Mouse (Mus musculus) adrenal gland, postnatal 4 days (tissue): ENCODE measurements around the gene Dgkz. TPM values are rescaled to one million over a fixed set of nuclear protein-coding genes. Genes with fewer than 3 reads are reported as not detected.

Experiments used
- DNase-seq, 2 experiments: peaks; one replicate each; pipeline ENCODE4 v3.0.0; 2021 to 2022; ENCODE audit warnings: low spot score in 2 of 2, mixed read lengths in 2 of 2
- total RNA-seq, 2 experiments: library from RNA; stranded (reverse); gene quantifications; 2 replicates each; pipeline ENCODE4 v1.2.3; 2021

Gene Dgkz
- total RNA-seq, 2 experiments from 2014 or later = 91.3 to 98.4 TPM

DNA sequence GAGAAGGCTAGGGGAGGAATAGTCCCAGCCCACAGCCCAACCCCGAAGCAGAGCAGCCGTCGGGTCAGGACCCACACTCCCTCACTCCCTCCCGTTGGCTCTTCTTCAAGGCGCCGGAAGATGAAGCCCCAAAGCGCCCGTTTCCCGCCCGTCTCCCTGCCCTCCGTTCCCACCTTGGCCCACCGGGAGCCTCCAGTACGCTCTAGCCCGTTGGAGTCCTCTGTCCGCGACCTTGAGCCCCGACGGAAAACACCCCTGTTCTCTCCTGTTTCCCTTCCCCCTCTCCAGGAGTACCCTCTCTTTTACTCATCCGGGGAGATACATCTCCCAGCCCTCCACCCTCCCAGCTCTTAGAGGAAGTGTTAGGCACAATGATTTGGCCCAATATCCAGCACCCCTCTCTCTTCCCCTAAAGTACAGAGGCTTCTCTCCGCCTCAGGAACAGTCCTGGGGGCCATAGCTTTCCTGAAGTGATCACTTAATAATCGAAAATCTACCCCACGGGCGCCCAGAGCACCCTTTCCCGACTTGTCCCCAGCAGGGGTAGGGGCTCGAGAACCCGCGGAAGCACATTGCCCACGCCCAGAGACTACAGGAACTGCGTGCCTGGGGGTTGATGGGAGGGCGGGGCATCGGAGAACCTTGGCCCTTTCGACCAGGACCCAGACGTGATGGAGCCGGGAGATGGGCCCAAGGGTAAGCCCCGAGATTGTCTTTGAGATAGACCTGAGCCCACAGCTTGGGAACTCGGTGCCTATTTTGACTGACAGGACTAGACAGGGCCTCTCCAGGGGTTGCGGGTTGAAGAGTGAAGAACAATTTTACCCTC, 52.9 kb downstream of the Dgkz start:
- no peak for DNase-seq

DNA sequence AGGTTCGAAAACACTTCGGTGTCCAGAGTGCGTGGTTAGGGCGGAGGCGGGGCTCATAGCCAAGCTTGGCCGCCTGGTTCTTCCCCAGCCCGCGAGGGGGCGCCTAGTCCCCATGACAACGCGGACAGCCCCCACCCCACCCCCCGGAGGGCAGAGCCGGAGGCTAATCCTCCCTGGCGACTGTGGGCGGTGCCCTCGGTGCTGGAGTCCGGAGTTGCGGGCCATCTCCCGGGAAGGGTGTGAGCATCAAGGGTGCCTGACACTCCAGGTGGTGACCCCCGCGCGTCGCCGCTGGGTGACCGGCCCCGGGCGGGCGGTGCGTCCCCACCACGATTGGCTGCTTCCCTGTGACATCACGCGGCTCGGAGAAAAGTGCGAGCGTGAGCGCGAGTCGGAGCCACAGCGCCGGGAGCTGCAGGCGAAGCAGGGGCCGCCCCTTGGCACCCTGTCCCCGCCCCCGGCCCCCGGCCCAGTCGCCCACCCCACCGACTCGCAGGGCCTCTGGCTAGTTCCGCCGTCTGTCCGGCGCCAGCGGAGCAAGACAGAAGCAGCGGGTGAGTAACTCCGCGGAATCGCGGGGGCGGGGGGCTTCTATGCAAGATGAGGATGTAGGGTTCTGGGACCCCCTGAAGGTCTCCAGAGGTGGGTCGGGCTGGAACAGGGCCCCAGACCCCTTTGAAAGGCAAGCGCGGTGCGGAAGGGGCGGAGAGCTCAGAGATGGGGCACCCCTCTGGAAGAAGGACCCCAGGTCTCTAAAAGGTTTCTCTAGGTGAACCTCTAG, 53.7 kb downstream of the Dgkz start:
- DNase-seq = no peak

DNA sequence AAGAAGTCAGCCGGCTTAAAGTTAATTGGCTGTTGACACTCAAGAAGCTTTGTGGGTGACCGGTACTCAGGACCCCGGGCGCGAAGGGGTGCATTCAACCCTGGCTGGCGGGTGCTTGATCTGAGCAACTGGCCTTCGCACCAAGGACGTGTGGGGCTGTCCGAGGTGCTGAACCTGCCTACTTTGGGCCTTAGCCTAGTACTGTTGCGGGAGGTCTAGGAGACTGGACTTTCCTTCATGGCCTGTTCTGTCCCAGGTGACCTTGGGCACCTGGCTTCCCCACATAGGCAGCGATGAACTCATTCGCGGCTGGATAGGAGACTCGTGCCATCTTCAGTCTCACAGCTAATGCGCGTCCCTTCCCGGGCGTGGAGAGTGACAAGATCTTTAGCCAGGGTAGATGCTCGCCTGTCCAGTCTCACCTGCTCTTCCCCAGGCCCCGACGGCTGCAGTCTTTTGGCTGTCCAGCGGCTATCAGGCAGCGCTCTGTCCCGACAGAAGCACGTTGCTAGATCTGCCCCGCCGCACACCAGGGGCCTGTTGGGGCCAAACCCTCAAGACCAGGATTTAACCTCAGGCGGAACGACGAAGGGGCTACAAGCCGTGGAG, 54.4 kb downstream of the Dgkz start:
- DNase-seq = peak in 1 of 2 experiments; percentile 64

DNA sequence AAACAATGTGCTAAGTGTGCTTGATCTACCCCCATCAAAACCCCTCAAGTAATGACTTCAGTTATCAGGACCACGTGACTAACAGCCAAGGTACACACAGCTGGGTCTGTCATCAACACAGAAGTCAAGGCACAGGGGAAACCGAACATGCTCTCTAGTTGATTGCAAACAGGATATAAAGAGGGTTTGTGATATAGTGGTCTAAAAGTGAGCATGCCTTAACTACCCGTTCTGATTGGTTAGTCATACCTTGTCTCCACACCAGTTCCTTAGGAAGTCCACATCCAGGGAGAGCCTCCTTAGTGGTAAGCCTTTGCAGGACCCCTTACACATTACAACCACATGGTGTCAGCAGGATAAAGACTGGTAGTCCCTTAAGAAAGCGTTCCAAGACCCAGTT, 55.5 kb downstream of the Dgkz start:
- DNase-seq = no peak

DNA sequence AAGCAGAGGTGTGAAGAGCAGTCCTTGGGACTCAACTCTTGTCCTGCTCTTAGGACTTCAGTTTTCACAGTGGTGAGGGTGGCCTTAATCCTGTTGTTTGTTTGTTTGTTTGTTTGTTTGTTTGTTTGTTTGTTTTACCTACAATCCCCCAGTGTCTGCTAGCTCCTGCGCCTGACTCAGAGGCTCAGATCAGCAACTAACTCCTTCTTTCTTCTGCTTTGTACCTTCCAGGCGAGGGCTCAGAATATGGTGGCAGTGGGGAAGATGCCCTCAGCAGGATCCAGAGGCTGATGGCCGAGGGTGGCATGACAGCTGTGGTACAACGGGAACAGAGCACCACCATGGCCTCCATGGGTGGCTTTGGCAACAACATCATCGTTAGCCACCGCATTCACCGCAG, 58.6 kb downstream of the Dgkz start:
- DNase-seq = no peak

DNA sequence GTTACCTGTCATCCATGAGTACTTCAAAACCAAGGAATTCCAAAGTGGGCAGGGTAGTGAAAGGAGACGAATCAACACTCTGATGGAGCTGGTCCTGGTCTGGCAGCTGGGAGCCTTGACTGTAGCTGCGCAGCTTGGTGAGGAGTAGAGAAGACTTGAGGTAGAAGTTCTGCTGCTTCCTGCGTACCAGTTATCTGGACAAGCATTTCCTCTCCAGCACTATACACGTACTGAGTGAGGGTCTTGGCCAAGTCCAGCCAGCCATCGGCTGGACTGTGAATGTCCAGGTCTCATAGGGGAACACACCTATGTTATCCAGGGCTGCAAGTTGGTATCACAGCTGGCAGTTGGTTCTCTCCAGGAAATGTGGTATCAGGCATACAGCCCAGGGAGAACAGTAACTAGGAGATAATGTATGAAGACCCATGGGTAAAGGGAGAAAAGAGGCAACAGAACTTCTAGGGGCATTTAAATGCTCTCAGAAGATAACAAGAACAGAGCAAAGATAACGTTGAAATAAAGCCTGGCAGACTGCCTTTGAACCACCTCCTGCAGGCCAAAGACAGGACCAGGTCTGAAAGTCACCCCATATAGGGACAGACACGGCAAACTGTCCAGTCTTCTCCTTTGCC, 59.2 kb downstream of the Dgkz start:
- no peak for DNase-seq

DNA sequence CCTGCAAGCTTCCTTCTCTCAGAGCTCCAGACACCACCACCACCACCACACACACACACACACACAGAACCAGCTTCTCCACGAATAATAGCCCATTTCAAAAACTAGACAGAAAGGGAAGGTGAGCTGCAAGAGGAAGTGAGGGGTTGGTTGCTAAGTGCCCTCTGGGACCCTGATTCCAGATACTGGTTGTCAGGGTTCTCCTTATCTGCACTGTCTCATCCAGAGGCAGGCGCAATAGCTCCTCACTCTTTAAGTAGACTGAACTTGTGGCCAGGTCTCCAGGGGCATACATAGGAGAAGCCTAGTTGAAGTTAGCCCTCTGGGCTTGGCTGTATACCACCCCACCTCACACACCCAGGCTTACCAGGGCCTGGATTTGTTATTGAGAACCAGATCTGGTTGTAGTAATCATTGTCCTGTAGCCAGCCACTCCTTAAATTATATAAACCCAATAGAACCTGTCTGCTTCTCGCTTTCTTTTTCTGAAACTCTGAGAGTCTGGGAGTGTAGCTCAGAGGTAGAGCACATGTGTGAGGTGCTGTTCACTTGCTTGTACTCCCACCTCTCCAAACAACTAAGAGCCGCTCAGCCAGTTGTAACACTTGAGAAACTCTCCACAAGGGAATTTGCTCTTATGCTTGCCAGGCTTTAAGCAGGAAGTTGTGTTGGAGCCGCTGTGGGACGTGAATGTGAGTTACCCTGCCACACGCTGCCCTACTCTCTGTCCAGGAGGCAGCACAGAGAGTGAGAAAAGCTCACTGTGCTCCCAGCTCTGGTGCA, 62.1 kb downstream of the Dgkz start:
- no peak for DNase-seq

DNA sequence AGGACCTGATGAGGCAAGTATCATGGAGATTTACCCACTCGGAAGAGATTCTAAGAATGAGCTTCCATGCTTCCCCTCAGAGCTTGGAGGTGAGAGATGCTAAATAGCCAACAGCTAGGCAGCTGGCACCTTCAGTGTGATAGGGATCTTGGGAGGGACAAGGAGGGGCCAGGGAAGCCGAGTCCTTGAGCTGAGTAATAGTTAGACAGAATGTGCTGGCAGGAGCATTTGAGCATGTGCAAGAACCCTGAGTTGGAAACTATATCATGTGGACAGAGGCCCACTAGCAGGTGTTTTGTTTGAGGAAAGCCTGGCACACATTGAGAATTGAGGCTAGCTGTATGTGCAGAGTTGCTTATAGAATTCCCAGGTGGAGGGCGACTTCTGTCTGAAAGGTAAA, 63.0 kb downstream of the Dgkz start:
- no peak for DNase-seq

DNA sequence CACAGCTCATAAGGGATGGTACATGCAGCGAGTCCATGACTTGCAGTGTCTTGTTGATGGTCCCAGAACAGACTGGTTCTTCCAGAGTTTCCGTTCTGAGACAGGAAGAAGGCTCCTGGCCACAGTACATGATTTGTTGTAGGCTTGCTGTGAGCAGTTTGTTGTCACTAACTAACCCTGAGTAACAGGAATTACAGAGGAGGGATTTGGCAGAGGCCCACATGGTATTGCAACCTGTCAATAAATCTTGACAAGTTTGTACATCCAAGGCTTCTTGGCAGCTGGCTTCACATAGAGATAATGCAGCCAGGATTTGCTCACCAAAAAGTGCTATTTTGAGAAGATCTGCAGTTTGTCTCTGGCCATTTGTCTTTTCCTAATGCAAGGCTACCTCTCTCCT, 69.5 kb downstream of the Dgkz start:
- DNase-seq = no peak

DNA sequence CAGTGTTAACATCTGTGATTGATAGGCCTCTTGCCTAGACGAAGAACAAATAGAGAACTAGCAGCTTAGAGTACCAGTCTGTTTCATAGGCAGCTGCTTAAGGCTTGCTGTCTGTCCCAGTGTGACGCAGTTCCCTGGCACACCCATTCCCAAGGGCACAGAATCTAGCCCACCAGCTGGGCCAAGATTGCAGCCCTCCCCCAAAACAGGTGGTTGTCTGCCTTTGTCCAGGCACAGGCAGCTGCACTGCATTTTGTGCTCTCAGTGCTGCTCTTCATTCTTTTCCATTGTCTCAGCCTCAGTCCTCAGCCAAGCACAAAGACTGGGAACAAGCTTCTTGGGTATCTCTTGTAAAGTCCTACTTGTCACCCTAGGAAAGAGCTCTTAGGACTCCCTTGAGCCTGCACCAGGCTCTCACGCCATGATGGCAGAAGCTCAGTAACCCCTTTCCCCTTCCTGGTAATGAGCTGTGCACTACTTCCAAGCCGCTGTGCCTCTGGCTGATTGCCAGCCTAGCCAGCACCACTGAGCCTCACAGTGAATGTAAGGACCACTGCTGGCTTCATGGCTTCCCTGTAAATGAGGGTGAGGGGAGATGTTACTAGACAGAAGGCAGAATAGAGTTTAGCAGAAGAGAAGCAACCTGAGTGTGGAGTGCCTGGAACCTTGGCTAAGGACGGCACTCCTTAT, 70.9 kb downstream of the Dgkz start:
- DNase-seq = no peak

DNA sequence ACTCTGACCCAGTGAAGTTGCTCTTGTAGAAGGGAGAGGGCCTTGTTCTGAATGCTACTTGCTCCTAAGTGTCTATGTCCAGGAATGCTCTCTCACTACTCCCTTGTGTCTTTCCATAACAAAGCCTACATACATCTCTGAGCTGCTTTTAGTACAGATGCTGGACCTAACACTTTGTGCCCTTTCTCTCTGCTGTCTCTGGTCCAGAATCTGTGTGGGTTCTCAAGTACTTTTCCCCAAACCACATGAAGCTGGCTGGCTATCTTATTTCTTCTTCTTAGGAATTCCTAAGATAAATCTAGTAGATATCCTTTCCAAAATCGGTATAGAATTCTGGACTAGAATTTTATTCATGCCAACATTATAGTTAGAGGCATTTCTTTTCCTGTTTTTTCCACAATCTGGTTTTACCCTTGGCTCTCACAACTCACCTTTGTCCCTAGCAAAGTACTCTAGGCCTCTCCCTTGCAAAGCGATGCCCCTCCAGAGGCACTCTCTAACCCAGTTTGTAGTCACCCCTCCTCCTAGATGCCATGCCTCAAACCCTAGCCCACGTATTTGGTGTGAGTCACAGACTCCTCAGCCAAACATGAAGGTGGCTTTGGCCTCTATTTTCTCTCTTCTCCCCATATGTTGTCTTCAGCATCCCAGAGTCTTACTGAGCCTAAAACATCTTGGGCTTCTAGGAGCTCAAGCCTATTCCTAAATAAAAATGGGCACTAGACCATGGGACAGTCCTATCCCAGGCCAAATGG, 72.3 kb downstream of the Dgkz start:
- DNase-seq = no peak

DNA sequence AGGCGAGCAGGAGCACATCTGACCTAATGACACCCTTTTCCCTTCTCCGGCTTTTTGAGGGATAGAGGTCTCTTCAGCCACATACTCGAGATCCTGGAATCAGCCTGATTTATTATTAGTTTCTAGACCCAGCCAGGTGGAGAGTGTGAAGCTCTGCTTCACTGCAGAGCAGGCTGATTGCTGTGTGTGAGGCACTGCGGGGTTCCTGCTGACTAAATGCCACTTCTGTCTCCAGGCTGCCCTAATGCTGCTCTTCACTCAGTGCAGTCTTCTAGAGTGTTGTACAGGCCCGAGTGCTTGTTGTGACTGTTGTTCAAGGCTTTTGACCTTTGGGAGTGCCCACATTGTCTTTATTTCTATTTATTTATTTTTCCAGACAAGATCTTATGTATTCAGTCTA, 73.3 kb downstream of the Dgkz start:
- no peak for DNase-seq

DNA sequence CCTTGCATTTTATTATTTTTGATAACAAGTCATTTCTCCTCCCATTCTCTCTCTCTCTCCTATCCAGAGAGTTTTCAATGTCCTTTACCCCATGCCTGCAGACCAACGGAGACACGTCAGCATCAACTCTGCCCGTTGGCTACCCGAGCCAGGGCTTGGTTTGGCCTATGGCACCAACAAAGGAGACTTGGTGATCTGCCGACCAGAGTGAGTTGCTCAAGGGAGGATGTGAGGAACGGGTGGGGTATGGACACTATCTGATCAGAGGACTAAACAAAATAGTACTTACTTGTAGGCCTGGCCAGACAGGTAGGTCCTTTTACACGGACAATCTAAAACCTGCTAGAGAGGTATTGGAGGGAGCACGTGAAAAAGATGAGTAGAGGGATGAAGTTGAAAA, 75.2 kb downstream of the Dgkz start:
- no peak for DNase-seq

DNA sequence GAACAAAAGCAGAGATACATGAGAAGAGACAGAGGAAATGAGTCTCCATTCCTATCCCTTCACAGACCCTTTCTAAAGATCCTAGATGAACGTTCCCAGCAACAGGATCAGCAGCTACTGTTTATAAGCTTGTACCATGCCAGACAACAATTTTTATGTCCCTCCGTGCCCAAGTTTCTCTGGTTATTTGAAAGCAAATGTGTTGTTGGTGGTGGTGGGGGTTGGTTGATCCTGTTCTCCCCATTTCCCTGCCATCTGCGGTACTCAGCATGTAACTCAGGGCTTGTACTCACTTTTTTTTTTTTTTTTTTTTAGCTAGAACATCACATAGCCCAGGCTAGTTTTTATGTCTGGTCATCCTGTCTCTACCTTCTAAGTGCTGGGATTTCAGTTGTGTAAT, 76.5 kb downstream of the Dgkz start:
- DNase-seq = no peak

DNA sequence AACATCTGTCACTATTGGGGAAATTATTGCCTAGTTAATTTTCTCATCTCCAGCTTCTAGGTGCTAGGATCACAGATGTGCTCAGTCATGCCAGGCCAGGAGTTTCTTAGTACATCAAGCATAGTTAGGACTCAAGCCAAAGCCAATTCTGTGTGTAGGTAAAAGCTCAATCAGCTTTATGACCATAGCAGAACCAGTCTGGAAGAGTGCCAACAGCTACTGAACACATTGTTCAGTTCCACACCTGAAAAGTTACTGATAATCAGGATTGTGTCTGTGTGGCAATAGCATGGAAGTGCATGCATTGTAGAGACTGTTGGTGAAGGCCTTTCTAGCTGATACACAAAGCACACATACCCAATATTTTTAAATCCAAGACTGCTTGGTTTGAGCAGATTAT, 77.7 kb downstream of the Dgkz start:
- DNase-seq = no peak

DNA sequence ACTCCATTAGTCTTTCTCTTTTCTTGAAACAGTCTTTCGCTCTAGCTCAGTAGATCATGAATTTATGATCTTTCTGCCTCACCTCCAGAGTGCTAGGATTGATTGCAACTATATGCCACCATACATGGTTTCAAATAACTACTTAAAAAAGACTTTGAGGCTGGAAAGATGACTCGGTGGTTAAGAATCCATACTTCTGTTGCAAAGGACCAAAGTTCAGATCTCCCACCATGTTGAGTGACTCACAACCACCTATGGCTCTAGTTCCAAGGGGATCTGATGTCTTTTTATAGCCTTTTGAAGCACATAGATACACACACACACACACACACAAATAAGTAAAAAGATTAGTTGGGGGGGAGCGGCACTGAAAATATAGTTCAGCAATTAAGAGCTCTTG, 80.3 kb downstream of the Dgkz start:
- DNase-seq = no peak

DNA sequence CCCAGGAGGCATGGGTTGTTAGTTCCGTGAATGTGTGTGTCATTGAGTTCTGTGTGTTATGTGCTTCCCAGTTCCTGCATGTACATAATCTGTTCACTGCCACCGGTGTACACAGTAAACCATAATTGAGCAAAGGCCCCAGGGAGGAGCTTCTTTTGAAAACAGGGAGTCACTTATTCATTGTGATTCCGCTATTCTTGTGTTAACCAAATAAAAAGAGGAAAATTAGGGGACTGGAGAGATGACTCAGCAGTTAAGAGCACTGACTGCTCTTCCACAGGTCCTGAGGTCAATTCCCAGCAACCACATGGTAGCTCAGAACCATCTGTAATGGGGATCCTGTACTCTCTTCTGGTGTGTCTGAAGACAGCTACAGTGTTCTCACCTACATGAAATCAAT, 80.9 kb downstream of the Dgkz start:
- no peak for DNase-seq

DNA sequence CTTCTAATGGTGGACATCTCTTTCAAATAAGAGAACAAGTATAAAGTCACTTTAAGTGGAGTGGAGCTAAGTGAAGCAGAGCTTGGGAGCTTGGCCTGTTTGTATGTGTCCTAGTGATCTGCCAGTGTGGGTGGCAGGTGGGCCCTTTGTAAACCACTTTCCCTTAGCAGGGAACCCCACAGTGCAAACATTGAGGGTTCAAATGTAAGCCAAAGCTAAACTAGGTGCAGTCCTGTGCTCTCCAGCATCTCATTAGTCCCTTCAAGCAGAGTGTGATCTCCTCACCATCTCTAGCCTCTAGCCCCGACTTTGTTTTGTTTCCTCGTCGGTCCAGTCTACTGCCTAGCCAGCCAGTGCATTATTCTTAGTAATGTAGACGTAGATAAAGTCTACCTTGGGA, 91.0 kb downstream of the Dgkz start:
- DNase-seq = no peak

DNA sequence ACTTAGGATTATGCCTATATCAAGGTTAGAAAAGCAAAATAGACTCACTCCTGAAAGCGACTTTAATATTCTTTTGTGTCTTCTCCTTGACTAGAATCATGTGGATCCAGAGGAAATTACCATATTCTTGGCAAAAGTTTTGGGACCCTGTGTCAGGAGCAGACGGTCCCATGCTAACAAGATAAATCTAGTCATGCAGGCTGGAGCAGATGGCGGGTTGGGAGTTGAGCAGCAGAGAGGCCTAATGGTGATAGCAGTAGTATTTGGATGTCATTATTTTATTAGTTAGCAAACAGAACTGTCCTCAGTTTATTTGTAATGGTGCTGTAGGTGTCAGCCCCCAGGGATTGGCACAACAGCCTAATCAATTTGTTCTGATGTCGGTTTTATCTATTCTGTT, 91.7 kb downstream of the Dgkz start:
- no peak for DNase-seq
